Comparison of ENCODE assay signal across 8 mouse cellular contexts in genomic region chr16:33193649-33194048, GRCm38 (mm10). TPM values are rescaled to one million over a fixed set of nuclear protein-coding genes. Genes with fewer than 3 reads are reported as not detected.
DNase-seq lines count a peak whose midpoint lies in the region; ATAC-seq lines count a peak whose summit lies in the region.

No protein-coding gene starts in this region.

- DNase-seq in gastrocnemius, postnatal 14 days: peak; percentile 13
- no peak for DNase-seq in gastrocnemius, postnatal 25 days
- DNase-seq in A20 (ENCODE audit: low read depth, low spot score) (peak; percentile 50), ZHBTc4 (ENCODE audit: low read depth, low spot score) (peak; percentile 73)
- peak; percentile 67 to 71 for DNase-seq in kidney, postnatal 4 days
- peak; percentile 62 for DNase-seq in thymus, postnatal 25 days

- peak; percentile 40; the same call in 1 of the 2 replicates for ATAC-seq in erythroid progenitor cell, adult 5-6 weeks (replicated peaks; ENCODE audit: low FRiP score, poor library complexity, severe bottlenecking)
- peak; percentile 87 for ATAC-seq in megakaryocyte-erythroid progenitor cell, adult 5-6 weeks (replicated peaks; ENCODE audit: low FRiP score, low TSS enrichment, poor library complexity, severe bottlenecking)

- intact Hi-C loops in gastrocnemius, postnatal 14 days (cut with DNase I; ENCODE audit: low total_unique reads): no loop called here

RNA-seq across cellular contexts. Expression of gene Osbpl11, which starts 8.8 kb away (rescaled TPM):
- 10 to 100 TPM; 11.7 to 15.8 TPM for total RNA-seq in gastrocnemius, postnatal 14 days (2021)
- 10 to 100 TPM; 13.8 to 14.5 TPM for total RNA-seq in gastrocnemius, postnatal 25 days (2021)
- 3.4 and 5.4 TPM in 2 replicates for total RNA-seq in erythroid progenitor cell, adult 5-6 weeks (2015; ENCODE audit: low replicate concordance)
- 5.7 and 6.5 TPM in 2 replicates for total RNA-seq in erythroid progenitor cell, adult 5-6 weeks (2017; ENCODE audit: low replicate concordance)
- 7.4 and 10.7 TPM in 2 replicates for total RNA-seq in megakaryocyte-erythroid progenitor cell, adult 5-6 weeks (2014; fragmentation: Nextera tagmentation)
- 10.9 and 12.5 TPM in 2 replicates for total RNA-seq in megakaryocyte-erythroid progenitor cell, adult 5-6 weeks (2017)

RNA-seq across cellular contexts. Expression of gene Snx4, which starts 57.6 kb away (rescaled TPM):
- total RNA-seq in gastrocnemius, postnatal 14 days (2021): 10 to 100 TPM; 19.5 to 22.3 TPM
- 10 to 100 TPM; 12.6 to 12.7 TPM for total RNA-seq in gastrocnemius, postnatal 25 days (2021)
- total RNA-seq in erythroid progenitor cell, adult 5-6 weeks (2015; ENCODE audit: low replicate concordance): 12.3 and 23.9 TPM in 2 replicates
- 7.0 and 14.0 TPM in 2 replicates for total RNA-seq in erythroid progenitor cell, adult 5-6 weeks (2017; ENCODE audit: low replicate concordance)
- total RNA-seq in megakaryocyte-erythroid progenitor cell, adult 5-6 weeks (2014; fragmentation: Nextera tagmentation): 24.0 and 36.4 TPM in 2 replicates
- 47.9 and 56.7 TPM in 2 replicates for total RNA-seq in megakaryocyte-erythroid progenitor cell, adult 5-6 weeks (2017)
